Mouse (Mus musculus) C2C12 (cell line): ENCODE results near the gene Stk40. TPM values are rescaled to one million over a fixed set of nuclear protein-coding genes. Genes with fewer than 3 reads are reported as not detected.

Source experiments
- H3K27me3 ChIP-seq: one replicate; pipeline ENCODE4 v1.6.1; 2011; ENCODE audit not compliant: control insufficient read depth, insufficient read depth, insufficient read length
- H3K36me3 ChIP-seq: one replicate; pipeline ENCODE4 v1.6.1; 2011; ENCODE audit not compliant: control insufficient read depth, insufficient read depth
- H3K4me3 ChIP-seq: one replicate; pipeline ENCODE4 v1.5.1; 2011; ENCODE audit warnings: mild to moderate bottlenecking, control low read depth; ENCODE audit not compliant: poor library complexity, insufficient read depth, severe bottlenecking
- H3K79me2 ChIP-seq: one replicate; pipeline ENCODE4 v1.6.1; 2011; ENCODE audit not compliant: control insufficient read depth, insufficient read depth
- H3K79me3 ChIP-seq: one replicate; pipeline ENCODE4 v1.6.1; 2011; ENCODE audit warnings: low read depth, control low read depth
- H3ac ChIP-seq: one replicate; pipeline ENCODE3; 2011; ENCODE audit warnings: low read depth; ENCODE audit not compliant: control insufficient read depth, insufficient read length
- CEBPB ChIP-seq: IDR thresholded peaks from one replicate; pipeline ENCODE4 v1.6.1; 2011; ENCODE audit warnings: low read depth, mild to moderate bottlenecking, control low read depth, moderate library complexity
- CTCF ChIP-seq: IDR thresholded peaks from one replicate; pipeline ENCODE4 v1.5.1; 2011; ENCODE audit not compliant: control insufficient read depth, insufficient read depth, insufficient read length
- FOSL1 ChIP-seq: IDR thresholded peaks from one replicate; pipeline ENCODE4 v1.8.0; 2011; ENCODE audit warnings: mild to moderate bottlenecking, low read length; ENCODE audit not compliant: poor library complexity, insufficient read depth, severe bottlenecking
- MAX ChIP-seq: IDR thresholded peaks from one replicate; pipeline ENCODE4 v1.6.1; 2011; ENCODE audit warnings: mild to moderate bottlenecking, control low read depth
- MYOD1 ChIP-seq: IDR thresholded peaks from one replicate; pipeline ENCODE4 v1.6.1; 2011; ENCODE audit warnings: low read depth; ENCODE audit not compliant: control insufficient read depth, insufficient read length
- MYOG ChIP-seq: IDR thresholded peaks from one replicate; pipeline ENCODE4 v1.6.1; 2011; ENCODE audit not compliant: control insufficient read depth, insufficient read length; ENCODE audit errors: extremely low read depth
- USF1 ChIP-seq: IDR thresholded peaks from one replicate; pipeline ENCODE4 v1.6.1; 2011; ENCODE audit warnings: low read depth, mild to moderate bottlenecking, control low read depth, moderate library complexity
- polyA plus RNA-seq: library from polyadenylated mRNA; unstranded; fragments of >200 nt; fragmentation: generic; extraction: Trizol; gene quantifications from one replicate; pipeline ENCODE4 v1.2.1, GENCODE M21; 2012; ENCODE audit warnings: missing spikeins

The Stk40 gene
- polyA plus RNA-seq, 1 experiment = 11.0 TPM

DNA sequence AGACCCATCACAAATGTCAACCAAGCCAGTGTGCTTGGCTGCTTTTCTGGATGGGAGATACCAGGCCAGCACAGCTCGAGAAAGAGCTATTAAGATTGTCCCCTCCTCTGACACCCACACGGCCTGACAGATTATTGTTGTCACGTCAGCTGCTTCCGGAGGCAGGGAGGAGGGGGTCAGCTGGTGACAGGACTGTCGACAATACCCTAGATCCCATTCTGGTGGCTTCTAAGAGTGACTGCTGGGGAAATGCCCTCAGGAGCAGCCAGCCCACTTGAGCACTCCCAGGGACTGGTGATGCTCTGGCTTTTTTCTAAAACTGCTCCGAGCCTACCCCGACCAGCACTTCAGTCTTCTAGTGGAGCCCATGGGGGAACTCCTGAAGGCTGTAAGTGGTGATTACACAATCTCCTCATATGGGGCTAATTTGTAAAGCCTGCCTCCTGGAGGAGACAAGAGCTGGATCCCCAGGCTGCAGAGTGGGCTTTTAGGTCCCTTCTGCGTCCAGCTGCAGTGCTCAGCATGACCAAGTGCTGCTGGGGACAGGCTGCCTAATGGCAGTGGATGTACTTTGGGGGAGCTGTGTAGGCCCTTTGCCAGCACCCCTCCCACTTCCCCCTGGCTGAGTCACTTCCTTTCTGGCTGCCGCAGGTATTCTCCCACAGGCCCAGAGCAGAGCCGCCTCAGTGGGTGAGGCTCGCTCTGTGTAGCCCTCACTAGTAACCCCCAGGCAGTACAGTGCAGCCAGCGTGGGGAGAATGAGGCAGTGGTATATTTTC, 6.8 kb downstream of the Stk40 start:
- no peak for TF ChIP-seq MYOG
- no peak for TF ChIP-seq MYOD1
- no peak for TF ChIP-seq CTCF
- TF ChIP-seq CEBPB = peak; percentile 79
- TF ChIP-seq USF1 = peak; percentile 93
- TF ChIP-seq MAX = peak; percentile 98
- peak; percentile 55 for TF ChIP-seq FOSL1
- Histone ChIP-seq H3ac (peak overlapping the region; percentile 68), H3K79me3 (peaks cover 63% of the 10 kb centered on the region), H3K36me3 (peaks cover 6% of the 10 kb centered on the region), H3K79me2 (peaks cover 86% of the 10 kb centered on the region), H3K4me3 (no peak overlapping the region), H3K27me3 (no peaks in the 10 kb centered on the region)

- H3K79me3 ChIP-seq = peaks cover 58% of the 10 kb centered on the region
These were observed 7.4 kb downstream of the Stk40 start for GRCm38 (mm10) chr4:126111153-126111549.

DNA sequence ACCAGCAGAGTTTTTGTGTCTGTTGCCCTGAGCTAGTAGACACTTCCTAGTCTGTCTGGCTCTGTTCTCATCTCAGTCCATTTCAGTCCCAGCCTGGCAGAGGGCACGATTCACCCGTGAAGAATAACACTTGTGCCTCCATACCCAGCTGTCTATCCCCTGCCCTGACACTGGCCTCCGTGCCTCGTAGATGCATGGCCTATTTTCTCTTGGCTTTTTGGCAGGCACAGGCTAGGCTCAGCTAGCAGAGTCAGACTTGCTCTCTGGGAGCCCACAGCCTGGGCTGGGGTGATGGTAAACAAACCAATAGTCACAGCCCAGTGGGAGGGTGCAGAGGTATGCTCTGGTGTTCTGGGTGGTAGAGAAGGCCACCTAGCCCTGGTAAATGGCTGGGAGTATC, 9.5 kb downstream of the Stk40 start:
- peaks cover 86% of the 10 kb centered on the region for H3K79me2 ChIP-seq
- H3K79me3 ChIP-seq = peaks cover 44% of the 10 kb centered on the region
- no peaks in the 10 kb centered on the region for H3K27me3 ChIP-seq
- H3ac ChIP-seq = no peak overlapping the region
- TF ChIP-seq CTCF (no peak), CEBPB (no peak), MYOD1 (no peak), USF1 (no peak), MYOG (no peak), FOSL1 (no peak), MAX (no peak)
- H3K36me3 ChIP-seq = peaks cover 6% of the 10 kb centered on the region
- H3K4me3 ChIP-seq = no peak overlapping the region

More at GRCm38 (mm10) chr4:126111153-126111549, 7.4 kb downstream of the Stk40 start:
- Histone ChIP-seq H3K79me2 (peaks cover 86% of the 10 kb centered on the region), H3K4me3 (no peak overlapping the region), H3ac (peak overlapping the region; percentile 9), H3K27me3 (no peaks in the 10 kb centered on the region), H3K36me3 (peaks cover 6% of the 10 kb centered on the region)
- TF ChIP-seq USF1 (no peak), MYOD1 (peak; percentile 94), FOSL1 (no peak), CEBPB (no peak), CTCF (no peak), MAX (no peak)

- H3K79me3 ChIP-seq = peaks cover 40% of the 10 kb centered on the region
- peaks cover 12% of the 10 kb centered on the region for H3K36me3 ChIP-seq
- peaks cover 86% of the 10 kb centered on the region for H3K79me2 ChIP-seq
- no peak overlapping the region for H3K4me3 ChIP-seq
- TF ChIP-seq CTCF (peak; percentile 24), FOSL1 (no peak)
- H3K27me3 ChIP-seq = no peaks in the 10 kb centered on the region
- H3ac ChIP-seq = no peak overlapping the region
These were observed 10.2 kb downstream of the Stk40 start for GRCm38 (mm10) chr4:126113943-126114342.

GRCm38 (mm10) chr4:126115411-126115810, 11.7 kb downstream of the Stk40 start:
- no peaks in the 10 kb centered on the region for H3K27me3 ChIP-seq
- peaks cover 92% of the 10 kb centered on the region for H3K79me2 ChIP-seq
- TF ChIP-seq MYOD1 (no peak), MAX (no peak), FOSL1 (no peak), CTCF (no peak), MYOG (no peak), USF1 (no peak), CEBPB (no peak)
- peaks cover 41% of the 10 kb centered on the region for H3K79me3 ChIP-seq
- no peak overlapping the region for H3ac ChIP-seq
- peaks cover 15% of the 10 kb centered on the region for H3K36me3 ChIP-seq
- no peak overlapping the region for H3K4me3 ChIP-seq

DNA sequence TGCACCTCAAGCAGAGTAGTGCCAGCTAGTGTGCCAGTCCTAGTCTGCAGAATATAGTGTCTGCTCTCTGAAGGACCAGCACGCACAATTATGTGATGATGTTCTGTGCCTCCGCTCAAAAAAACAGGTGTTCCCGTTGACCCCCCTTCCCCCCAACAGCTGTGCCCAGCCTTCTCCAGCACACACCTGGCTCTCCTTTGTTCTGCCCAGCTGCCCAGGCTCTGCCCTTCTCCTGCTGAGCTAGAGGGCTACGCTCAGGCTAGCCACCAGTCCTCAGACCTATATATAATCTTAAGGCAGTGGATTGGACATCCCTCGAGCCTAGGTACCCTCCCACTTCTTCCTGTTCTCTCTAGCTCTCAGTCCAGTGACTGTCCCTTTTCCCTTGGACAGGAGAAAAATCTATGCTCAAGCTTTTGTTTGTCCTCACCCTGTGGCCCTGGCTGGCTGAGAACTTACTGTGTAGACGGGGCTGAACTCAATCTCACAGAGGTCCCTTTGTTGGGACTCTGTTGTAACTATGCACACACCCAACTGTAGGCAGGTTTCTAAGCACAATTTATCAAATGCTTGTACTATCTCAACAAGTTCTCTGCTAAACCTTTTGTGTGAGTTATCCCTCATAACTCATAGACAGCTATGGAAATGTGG, 12.2 kb downstream of the Stk40 start:
- peaks cover 98% of the 10 kb centered on the region for H3K79me2 ChIP-seq
- no peak overlapping the region for H3ac ChIP-seq
- peaks cover 46% of the 10 kb centered on the region for H3K79me3 ChIP-seq
- TF ChIP-seq MYOD1 = no peak
- TF ChIP-seq CTCF = no peak
- TF ChIP-seq USF1 = no peak
- no peak for TF ChIP-seq MYOG
- no peak for TF ChIP-seq FOSL1
- TF ChIP-seq MAX = no peak
- peaks cover 19% of the 10 kb centered on the region for H3K36me3 ChIP-seq
- no peak overlapping the region for H3K4me3 ChIP-seq
- H3K27me3 ChIP-seq = no peaks in the 10 kb centered on the region
